Mouse (Mus musculus) testis, adult 10 weeks (tissue): Measurements from ENCODE around the gene Olfr688. TPM values are rescaled to one million over a fixed set of nuclear protein-coding genes. Genes with fewer than 3 reads are reported as not detected.

Source experiments
- polyA plus RNA-seq: library from polyadenylated mRNA; stranded (reverse); fragments of 350-450 nt; fragmentation: Illumina TruSeq; extraction: RNeasy Lipid Tissue Mini Kit (QIAGEN cat#74804); gene quantifications from one replicate; pipeline ENCODE4 v1.2.3, GENCODE M21; 2014; ENCODE audit warnings: low read depth, low replicate concordance

The Olfr688 gene
- polyA plus RNA-seq, result not detected

DNA sequence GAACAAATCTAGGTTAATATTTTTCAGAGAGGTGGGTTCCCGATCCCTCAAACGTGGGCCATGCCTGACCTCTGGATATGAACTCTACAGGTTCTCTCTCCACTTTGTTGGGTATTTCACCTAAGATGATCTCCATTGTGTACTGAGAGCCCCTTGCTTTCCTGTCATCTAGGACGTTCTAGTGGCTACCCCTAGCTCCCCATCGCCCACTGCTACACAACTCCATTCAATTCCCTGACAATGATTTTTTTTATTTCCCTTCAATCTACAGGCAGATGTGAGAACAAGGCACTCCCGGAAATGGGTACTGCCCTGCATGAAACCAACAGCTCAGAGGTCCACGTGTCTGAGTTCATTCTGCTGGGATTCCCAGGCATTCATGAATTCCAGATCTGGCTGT is at the start of gene Olfr688:
Gene Olfr688, plus strand, starts transcription at position 301 of the 400 bp plus-strand sequence.

DNA sequence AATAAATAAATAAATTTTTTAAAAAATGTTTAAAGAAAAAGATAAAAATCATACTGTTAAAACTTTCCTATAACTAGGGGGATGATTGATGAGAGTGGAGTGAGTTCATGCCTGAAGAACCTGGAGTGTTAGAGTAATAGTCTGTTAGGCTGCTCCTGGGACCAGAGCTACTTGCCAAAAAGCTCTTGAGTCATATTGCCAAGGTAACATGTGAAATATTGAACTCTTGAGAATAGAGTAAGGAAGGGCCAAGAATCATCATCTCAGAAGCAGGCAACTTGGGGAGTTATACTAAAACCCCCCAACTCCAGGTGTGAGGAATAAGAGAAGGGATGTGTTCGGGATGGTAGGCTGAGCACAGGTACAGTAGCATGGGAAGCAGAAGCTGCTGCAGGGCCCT is 23.0 kb downstream of the Olfr688 start, which contains the start of gene Olfr689:
Gene Olfr689, plus strand, starts transcription at position 301 of the 400 bp plus-strand sequence.

GRCm38 (mm10) chr7:105334004-105334403 is 46.1 kb downstream of the Olfr688 start, which contains the start of gene Olfr690:
Olfr690 (minus strand) TSS chr7:105334104.

Other genes with a start within 250 kb of the Olfr688 start
- not detected for gene Olfr677, start 236.7 kb upstream of the Olfr688 start, polyA plus RNA-seq
- not detected for gene Olfr678, start 223.6 kb upstream of the Olfr688 start, polyA plus RNA-seq
- gene Olfr679, start 206.9 kb upstream of the Olfr688 start, polyA plus RNA-seq, result not detected
- gene Olfr680-ps1, start 195.3 kb upstream of the Olfr688 start, polyA plus RNA-seq, result not detected
- gene Olfr681, start 171.3 kb upstream of the Olfr688 start, polyA plus RNA-seq, result not detected
- gene Olfr683, start 141.1 kb upstream of the Olfr688 start, polyA plus RNA-seq, result not detected
- gene Olfr684, start 124.4 kb upstream of the Olfr688 start, polyA plus RNA-seq, result not detected
- gene Olfr685, start 102.1 kb upstream of the Olfr688 start, polyA plus RNA-seq, result not detected
- not detected for gene Olfr686, start 80.6 kb upstream of the Olfr688 start, polyA plus RNA-seq
- not detected for gene Olfr689, start 23.1 kb downstream of the Olfr688 start, polyA plus RNA-seq
- gene Olfr690, start 46.0 kb downstream of the Olfr688 start, polyA plus RNA-seq, result 0.25 TPM
- gene Olfr691, start 54.2 kb downstream of the Olfr688 start, polyA plus RNA-seq, result 0.31 TPM
- not detected for gene Olfr692, start 80.1 kb downstream of the Olfr688 start, polyA plus RNA-seq
- 3.9 TPM for gene Gm5901, start 86.9 kb downstream of the Olfr688 start, polyA plus RNA-seq
- gene Fam160a2, start 112.0 kb downstream of the Olfr688 start, polyA plus RNA-seq, result 9.2 TPM
- 1.8 TPM for gene Cnga4, start 116.5 kb downstream of the Olfr688 start, polyA plus RNA-seq
- not detected for gene Cckbr, start 137.6 kb downstream of the Olfr688 start, polyA plus RNA-seq
- 0.69 TPM for gene Cavin3, start 194.2 kb downstream of the Olfr688 start, polyA plus RNA-seq